Mouse (Mus musculus) embryonic stem cell, embryonic (primary cell): ENCODE data around the gene Lrrc23.

Experiments used
- CTCF ChIA-PET, 4 experiments: fragments of 300-600 bp in 2 of 4; fragments of 350-600 bp in 2 of 4; sonication (Branson Sonifier 250); formaldehyde crosslinking; loops; one replicate each; lab custom pipeline; 2022; ENCODE audit warnings: inconsistent platforms in 2 of 4; lab: Charles Lee
- POLR2A ChIA-PET, 4 experiments: fragments of 300-600 bp in 2 of 4; fragments of 350-600 bp in 2 of 4; sonication (Branson Sonifier 250); formaldehyde crosslinking; loops; one replicate each; lab custom pipeline; 2022; ENCODE audit warnings: antibody characterized with exemption in 4 of 4, inconsistent platforms in 1 of 4; lab: Charles Lee

Gene Lrrc23

DNA sequence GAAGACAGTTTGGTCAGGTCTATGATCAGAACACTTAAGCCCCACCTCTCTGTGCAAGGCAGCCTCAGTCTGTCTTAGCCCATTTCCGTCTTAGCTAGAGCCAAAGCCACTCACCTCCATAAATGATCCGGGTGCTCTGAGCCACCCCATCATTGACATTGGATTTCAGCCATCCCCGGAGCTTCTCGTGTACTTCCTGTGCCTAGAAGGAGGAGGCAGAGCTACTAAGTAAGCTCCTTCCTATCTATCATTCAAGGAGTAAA is 31.8 kb upstream of the Lrrc23 start:
- POLR2A ChIA-PET: interaction anchor here (0.6 to 18.7 kb wide), 30 partner anchors 9 to 566 kb away, joined by 3 to 601 read pairs (median 4); partner anchors contain the start of genes Cdca3 (in 3 of the 4), Usp5 (in 3 of the 4), Grcc10 (in 2 of the 4) and Mlf2 (in 2 of the 4)
- CTCF ChIA-PET: interaction anchor here in 2 of 4 experiments (0.6 to 1.6 kb wide), 2 partner anchors 36 to 330 kb away, joined by 4 to 5 read pairs; no protein-coding TSS in a partner anchor

DNA sequence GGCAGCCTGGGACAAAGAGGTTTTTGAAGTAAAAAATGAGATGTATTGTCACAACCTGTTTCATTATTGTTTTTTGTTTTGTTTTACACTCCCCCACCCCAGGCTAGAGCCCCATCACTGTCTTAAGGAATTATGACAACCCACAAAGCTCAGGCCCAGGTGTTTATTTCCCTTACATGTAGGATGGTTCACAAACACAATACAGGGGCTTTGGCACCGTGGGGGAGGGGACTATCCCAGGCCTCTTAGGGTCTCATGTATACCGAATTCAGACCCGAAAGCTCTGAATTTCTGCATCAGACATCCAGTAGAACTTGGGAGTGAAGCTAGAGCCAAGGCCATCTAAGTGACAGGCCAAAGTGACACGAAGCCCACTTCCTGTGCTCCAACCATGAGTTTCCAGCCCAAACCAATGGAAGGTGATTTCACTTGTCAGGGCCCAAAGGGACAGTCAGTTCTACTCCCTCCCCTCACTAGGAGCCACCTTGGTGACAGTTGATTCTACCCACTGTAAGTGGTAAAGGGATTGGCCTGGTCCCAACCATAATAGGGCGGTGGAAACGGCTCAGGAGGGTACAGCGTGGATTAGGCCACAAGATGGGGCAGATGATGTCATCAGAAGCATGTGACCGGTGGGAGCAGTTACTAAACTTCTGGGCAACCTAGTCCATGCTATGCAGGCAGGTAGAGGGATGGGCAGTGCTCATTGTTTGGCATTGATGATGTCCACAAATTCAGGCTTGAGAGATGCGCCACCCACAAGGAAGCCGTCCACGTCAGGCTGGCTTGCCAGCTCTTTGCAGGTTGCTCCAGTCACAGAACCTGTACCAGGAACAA is 31.3 kb upstream of the Lrrc23 start:
- ChIA-PET CTCF (interaction anchor here in 2 of 4 experiments (0.6 to 1.7 kb wide), 3 partner anchors 37 to 329 kb away, joined by 4 to 6 read pairs (median 5); no protein-coding TSS in a partner anchor), POLR2A (interaction anchor here (0.6 to 18.7 kb wide), 25 partner anchors 9 to 581 kb away, joined by 3 to 601 read pairs (median 7); partner anchors contain the start of genes Cdca3 (in 3 of the 4), Grcc10 (in 3 of the 4), Usp5 (in 3 of the 4) and Mlf2 (in 2 of the 4))

DNA sequence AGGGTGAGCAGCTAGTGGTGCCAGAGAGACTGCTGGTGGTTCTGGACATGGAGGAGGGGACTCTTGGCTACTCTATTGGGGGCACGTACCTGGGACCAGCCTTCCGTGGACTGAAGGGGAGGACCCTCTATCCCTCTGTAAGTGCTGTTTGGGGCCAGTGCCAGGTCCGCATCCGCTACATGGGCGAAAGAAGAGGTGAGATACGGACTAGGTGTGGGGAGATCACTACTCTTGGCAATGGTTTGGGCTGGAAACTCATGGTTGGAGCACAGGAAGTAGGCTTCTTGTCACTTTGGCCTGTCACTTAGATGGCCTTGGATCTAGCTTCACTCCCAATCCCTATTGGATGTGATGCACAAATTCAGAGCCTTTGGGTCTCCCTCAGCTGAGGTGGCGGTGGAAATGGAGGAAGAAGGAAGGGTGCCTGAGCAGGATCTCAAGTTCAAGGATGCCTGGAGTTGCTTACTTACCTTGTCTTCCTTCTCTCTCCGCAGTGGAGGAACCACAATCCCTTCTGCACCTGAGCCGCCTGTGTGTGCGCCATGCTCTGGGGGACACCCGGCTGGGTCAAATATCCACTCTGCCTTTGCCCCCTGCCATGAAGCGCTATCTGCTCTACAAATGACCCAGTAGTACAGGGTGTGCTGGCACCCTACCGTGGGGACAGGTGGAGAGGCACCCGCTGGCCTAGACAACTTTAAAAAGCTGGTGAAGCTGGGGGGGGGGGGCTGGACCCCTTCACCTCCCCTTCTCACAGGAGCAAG is 30.4 kb upstream of the Lrrc23 start:
- POLR2A ChIA-PET: interaction anchor here in 3 of 4 experiments (0.6 to 18.7 kb wide), 36 partner anchors 8 to 580 kb away, joined by 3 to 601 read pairs (median 5); partner anchors contain the start of genes Cdca3 (in 3 of the 3), Grcc10 (in 3 of the 3), Usp5 (in 3 of the 3) and Atn1 (in 1 of the 3)
- CTCF ChIA-PET: interaction anchor here in 1 of 4 experiments (0.8 to 5.2 kb wide), 7 partner anchors 8 to 121 kb away, joined by 5 to 22 read pairs (median 8); partner anchors contain the start of genes Cdca3, Mlf2 and Usp5

DNA sequence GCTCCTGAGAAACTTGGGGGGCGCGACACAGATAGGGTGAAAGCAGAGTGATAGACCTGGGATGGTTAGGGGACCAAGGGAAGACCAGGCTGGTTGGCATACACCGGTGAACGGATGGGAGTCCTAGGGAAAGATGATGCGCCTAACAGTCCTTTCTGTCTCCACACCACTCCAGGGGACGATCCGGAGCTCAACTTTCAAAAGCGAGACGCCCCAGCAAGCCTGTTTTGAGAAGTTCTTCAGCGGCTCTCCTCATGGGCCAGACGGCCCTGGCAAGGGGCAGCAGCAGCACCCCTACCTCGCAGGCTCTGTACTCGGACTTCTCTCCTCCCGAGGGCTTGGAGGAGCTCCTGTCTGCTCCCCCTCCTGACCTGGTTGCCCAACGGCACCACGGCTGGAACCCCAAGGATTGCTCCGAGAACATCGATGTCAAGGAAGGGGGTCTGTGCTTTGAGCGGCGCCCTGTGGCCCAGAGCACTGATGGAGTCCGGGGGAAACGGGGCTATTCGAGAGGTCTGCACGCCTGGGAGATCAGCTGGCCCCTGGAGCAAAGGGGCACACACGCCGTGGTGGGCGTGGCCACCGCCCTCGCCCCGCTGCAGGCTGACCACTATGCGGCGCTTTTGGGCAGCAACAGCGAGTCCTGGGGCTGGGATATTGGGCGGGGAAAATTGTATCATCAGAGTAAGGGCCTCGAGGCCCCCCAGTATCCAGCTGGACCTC is 29.7 kb upstream of the Lrrc23 start:
- CTCF ChIA-PET: interaction anchor here (0.5 to 5.2 kb wide), 18 partner anchors 9 to 363 kb away, joined by 3 to 22 read pairs (median 4); partner anchors contain the start of genes Cdca3 (in 1 of the 4), Mlf2 (in 1 of the 4), Usp5 (in 1 of the 4) and Zfp384 (in 1 of the 4)
- POLR2A ChIA-PET: interaction anchor here in 3 of 4 experiments (0.6 to 18.7 kb wide), 54 partner anchors 8 to 382 kb away, joined by 3 to 601 read pairs (median 4); partner anchors contain the start of genes Cdca3 (in 3 of the 3), Emg1 (in 3 of the 3), Grcc10 (in 3 of the 3) and Phb2 (in 3 of the 3)

DNA sequence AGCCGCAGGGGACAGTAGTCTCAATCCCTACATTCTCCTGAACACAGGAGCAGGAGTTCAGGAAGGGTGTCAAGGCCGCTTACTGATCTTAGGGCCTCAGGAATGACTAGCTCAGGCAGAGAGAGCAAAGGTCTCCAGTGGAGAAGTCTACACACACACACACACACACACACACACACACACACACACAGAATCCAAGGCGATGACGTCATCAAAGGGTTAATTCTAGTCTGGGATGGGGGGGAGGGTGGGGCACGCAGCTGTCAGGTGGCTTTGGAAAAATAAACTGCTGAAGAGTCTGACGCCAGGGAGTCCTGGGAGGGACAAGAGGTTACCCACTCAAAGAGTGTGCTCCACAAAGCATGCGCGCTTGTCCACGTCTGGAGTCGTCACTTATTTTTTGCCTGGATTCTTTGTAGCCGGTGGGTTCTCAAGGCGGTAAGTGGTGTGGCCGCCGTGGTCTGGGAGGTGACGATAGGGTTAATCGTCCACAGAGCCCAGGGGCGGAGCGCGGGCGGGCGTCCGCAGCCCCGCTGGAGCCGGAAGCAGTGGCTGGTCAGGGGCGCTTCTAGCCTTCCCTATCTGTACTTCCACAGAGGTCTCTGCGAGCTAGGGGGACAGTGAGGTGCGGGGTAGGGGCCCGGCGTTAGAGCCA is 29.0 kb upstream of the Lrrc23 start, which contains the start of gene Spsb2:
TSS of gene Spsb2 (plus strand) at position 304 of the 655 bp plus-strand sequence.
- ChIA-PET POLR2A (interaction anchor here (0.6 to 18.7 kb wide), 58 partner anchors 9 to 383 kb away, joined by 3 to 601 read pairs (median 4); partner anchors contain the start of genes Cdca3 (in 3 of the 4), Emg1 (in 3 of the 4), Grcc10 (in 3 of the 4) and Phb2 (in 3 of the 4)), CTCF (interaction anchor here (0.6 to 5.2 kb wide), 17 partner anchors 21 to 362 kb away, joined by 3 to 22 read pairs (median 4); partner anchors contain the start of genes Cdca3 (in 1 of the 4), Mlf2 (in 1 of the 4), Usp5 (in 1 of the 4) and Zfp384 (in 1 of the 4))

DNA sequence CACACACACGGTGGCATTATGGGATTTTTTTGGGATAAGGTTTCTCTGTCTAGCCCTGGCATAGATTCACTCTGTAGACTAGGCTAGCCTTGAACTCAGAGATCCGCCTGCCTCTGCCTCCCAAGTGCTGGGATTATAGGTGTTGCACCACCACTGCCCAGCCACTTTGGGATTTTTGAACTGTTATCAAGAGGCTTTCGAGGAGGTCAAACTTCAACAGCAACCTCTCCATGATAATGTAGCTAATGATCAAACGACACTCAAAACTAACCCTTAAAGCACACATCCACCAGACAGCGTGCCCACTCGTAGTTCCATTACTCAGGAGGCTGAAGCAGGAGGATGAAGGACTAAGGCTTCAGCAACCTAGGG is 28.4 kb upstream of the Lrrc23 start:
- ChIA-PET CTCF (interaction anchor here in 2 of 4 experiments (0.6 to 5.2 kb wide), 5 partner anchors 39 to 358 kb away, joined by 3 to 22 read pairs (median 8); partner anchors contain the start of gene Mlf2 (in 1 of the 2)), POLR2A (interaction anchor here (0.5 to 18.7 kb wide), 30 partner anchors 9 to 358 kb away, joined by 3 to 601 read pairs (median 5); partner anchors contain the start of genes Cdca3 (in 3 of the 4), Grcc10 (in 3 of the 4), Usp5 (in 3 of the 4) and Gnb3 (in 2 of the 4))

DNA sequence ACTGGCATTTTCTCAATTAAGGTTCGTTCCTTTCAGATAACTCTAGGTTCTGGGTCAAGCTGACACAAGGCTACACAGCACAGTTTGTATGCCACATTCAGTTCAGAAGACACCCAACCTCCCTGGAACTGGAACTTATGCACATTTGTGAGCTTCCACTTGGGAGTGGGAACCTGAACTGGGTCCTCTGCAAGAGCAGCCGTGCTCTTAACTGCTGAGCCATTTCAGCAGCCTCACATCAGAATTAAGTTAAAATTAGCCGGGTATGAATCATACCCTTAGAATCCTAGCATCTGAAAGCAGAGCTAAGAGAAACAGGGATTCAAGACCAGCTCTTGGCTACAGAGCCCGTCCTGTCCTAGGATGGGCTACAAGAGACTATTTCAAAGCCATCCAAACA is 27.8 kb upstream of the Lrrc23 start:
- ChIA-PET CTCF (interaction anchor here in 1 of 4 experiments (2.5 to 5.2 kb wide), 3 partner anchors 22 to 123 kb away, joined by 10 to 22 read pairs (median 19); partner anchors contain the start of genes Cdca3, Mlf2 and Usp5), POLR2A (interaction anchor here (0.5 to 18.7 kb wide), 16 partner anchors 10 to 358 kb away, joined by 3 to 601 read pairs (median 6); partner anchors contain the start of genes Cdca3 (in 3 of the 4), Usp5 (in 3 of the 4), Grcc10 (in 2 of the 4) and Emg1 (in 1 of the 4))

DNA sequence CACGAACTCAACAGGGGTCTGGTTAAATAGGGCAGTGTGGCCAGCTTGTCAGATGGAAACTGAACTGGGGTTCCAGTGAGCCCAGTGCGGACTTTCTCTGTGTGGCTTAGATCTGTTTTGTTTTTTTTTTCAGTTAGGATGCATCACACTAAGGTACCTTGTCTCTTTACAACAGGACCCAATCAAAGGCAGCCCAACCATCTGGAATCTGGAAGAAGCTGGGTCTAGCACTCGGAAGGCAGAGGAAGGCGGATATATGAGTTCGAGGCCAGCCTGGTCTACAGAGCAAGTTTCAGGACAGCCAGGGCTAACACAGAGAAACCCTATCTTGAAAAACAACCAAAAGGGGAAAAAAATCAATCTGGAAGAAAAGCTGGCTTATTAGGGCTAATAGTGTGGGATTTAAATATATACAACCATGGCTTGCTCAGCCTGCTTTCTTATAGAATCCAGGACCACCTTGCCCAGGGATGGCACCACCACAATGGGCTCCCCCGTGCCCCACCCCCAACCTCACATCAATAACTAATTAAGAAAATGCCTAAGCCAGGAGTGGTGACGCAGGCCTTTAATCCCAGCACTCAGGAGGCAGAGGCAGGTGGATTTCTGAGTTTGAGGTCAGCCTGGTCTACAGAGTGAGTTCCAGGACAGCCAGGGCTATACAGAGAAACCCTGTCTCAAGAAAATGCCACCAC is 27.1 kb upstream of the Lrrc23 start:
- ChIA-PET CTCF (interaction anchor here in 3 of 4 experiments (0.9 to 5.2 kb wide), 12 partner anchors 10 to 326 kb away, joined by 3 to 22 read pairs (median 7); partner anchors contain the start of genes Cdca3 (in 2 of the 3), Usp5 (in 2 of the 3), C1rl (in 1 of the 3) and P3h3 (in 1 of the 3)), POLR2A (interaction anchor here (0.6 to 18.7 kb wide), 75 partner anchors 7 to 389 kb away, joined by 3 to 601 read pairs (median 7); partner anchors contain the start of genes Grcc10 (in 4 of the 4), Cdca3 (in 3 of the 4), Emg1 (in 3 of the 4) and Phb2 (in 3 of the 4))

DNA sequence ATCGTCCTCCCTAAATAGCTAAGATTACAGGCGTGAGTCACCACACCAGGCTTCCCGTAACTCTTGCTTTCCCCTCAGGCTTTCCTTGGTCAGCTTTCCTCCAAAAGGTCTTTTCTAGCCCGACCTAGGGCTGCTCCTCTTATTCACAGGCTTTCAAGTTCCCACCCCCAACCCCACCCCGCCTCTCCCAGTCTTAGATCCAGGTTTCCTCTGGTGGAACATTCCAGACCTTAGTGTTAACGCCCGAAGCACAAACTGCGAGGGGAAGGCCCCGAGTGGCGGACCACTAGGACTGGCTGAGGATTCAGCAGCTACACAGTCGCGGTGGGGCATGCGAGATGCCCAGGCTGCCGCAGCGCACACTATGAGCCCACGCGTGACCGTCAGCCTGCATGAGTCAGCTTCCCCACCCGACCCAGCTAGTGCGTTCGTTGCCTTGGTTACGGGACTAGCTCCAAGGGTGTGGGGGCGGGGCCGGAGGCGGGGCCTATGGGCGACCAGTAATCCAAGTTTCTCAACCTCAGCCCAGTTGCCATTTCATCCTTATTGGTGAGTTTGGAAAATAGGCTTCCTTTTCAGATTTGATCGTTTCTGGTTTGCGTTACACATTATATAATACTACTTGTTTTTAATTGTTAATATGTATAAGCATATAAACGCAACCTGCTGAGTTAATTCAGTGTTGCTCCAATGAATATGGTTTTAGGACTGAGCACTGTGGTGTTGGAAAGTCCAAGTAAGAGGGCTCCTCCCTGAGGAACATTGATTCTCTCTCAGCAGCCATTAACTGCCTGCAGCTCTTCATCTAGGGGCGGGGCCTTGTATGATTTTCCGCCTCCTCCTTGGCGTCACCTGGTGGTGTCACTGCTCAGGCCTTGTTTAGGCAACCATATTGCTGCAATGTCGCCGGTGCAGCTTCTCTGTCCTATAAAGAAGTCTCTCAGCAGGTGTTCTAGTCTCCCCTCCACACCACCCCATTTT is 26.1 kb upstream of the Lrrc23 start:
- POLR2A ChIA-PET: interaction anchor here (0.5 to 18.7 kb wide), 158 partner anchors 8 to 622 kb away, joined by 3 to 601 read pairs (median 5); partner anchors contain the start of genes Cdca3 (in 4 of the 4), Grcc10 (in 4 of the 4), Usp5 (in 4 of the 4) and Emg1 (in 3 of the 4)
- CTCF ChIA-PET: interaction anchor here (0.5 to 5.2 kb wide), 44 partner anchors 9 to 1668 kb away, joined by 3 to 22 read pairs (median 5); partner anchors contain the start of genes Cdca3 (in 2 of the 4), Usp5 (in 2 of the 4), C1rl (in 1 of the 4) and Emg1 (in 1 of the 4)

DNA sequence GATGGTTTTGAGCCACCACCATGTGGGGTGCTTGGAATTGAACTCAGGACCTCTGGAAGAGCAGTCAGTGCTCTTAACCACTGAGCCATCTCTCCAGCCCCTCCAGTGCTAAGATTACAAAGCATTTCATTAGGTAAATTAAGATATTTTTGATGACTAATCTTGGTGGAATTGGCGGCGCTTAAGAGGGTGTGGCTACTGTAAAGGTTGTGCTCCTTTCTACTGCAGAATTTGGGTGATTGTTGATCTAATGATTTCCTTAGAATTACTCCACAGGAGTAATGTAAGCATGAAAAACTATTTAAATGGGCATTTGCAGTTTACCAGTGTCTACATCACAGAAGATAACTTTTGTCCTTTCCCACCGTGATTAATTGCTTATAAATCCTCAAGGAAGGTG is 24.8 kb upstream of the Lrrc23 start:
- ChIA-PET CTCF (interaction anchor here in 2 of 4 experiments (0.6 to 1.8 kb wide), 4 partner anchors 26 to 350 kb away, joined by 3 to 5 read pairs (median 4); no protein-coding TSS in a partner anchor), POLR2A (interaction anchor here in 2 of 4 experiments (0.7 to 18.7 kb wide), 24 partner anchors 12 to 392 kb away, joined by 3 to 601 read pairs (median 8); partner anchors contain the start of genes Lpcat3 (in 2 of the 2), Mlf2 (in 2 of the 2), Ptpn6 (in 2 of the 2) and Cdca3 (in 1 of the 2))

DNA sequence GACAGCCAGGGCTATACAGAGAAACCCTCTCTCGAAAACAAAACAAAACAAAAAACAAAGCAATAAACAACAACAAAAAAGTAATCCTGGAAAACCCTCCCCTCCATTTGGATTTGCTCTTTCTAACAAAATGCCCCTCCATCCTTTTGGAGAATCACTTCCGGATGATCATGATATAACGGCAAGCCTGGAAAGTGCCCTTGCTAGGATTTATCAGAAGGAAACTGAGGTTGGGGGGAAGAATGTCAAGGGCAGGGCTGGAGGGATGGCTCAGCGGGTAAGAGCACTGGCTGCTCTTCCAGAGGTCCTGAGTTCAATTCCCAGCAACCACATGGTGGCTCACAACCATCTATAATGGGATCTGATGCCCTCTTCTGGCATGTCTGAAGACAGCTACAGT is 24.2 kb upstream of the Lrrc23 start:
- CTCF ChIA-PET: interaction anchor here (0.6 to 1.9 kb wide), 8 partner anchors 14 to 326 kb away, joined by 3 to 6 read pairs (median 3); no protein-coding TSS in a partner anchor
- POLR2A ChIA-PET: interaction anchor here (0.7 to 12.7 kb wide), 8 partner anchors 16 to 90 kb away, joined by 3 to 213 read pairs (median 4); partner anchors contain the start of genes Grcc10 (in 2 of the 4), Cdca3 (in 1 of the 4), Ptpn6 (in 1 of the 4) and Usp5 (in 1 of the 4)

DNA sequence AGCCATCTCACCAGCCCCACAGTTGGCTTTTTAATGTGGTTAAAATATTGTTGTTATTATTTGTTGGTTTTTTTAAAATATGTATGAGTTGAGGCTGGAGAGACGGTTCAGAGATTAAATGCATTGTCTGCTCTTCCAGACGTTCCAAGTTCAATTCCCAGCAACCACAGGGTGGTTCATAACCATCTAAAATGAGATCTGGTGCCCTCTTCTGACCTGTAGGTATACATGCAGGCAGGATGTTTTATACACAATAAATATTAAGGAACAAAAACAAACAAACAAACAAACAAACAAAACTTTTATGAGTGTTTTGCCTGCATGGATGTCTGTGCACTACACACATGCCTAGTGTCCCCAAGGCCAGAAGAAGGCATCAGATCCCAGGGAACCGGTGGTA is 23.5 kb upstream of the Lrrc23 start:
- CTCF ChIA-PET: interaction anchor here (0.6 to 1.9 kb wide), 10 partner anchors 13 to 326 kb away, joined by 3 to 6 read pairs (median 3); partner anchors contain the start of gene Mlf2 (in 1 of the 4)
- POLR2A ChIA-PET: interaction anchor here (0.6 to 12.7 kb wide), 16 partner anchors 10 to 285 kb away, joined by 3 to 213 read pairs (median 4); partner anchors contain the start of genes Grcc10 (in 3 of the 4), Cdca3 (in 1 of the 4), Emg1 (in 1 of the 4) and Phb2 (in 1 of the 4)

DNA sequence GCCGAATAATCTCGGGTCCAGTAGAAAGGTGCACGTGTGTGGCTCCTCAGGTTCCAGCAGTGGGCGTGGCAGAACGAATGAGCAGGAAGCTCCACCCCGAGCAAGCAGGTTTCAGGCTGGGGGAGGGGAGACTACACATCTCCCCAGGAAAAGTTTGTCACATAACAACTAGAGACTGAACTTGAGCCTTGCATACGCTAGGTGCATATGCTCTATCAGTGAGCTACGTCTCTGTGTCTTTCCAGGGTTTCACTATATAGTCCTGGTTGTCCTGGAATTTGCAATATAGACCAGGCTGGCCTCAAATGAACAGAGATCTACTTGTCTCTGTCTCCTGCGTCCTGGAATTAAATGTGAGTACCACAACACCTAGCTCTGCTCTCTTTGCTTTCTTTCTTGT is 22.9 kb upstream of the Lrrc23 start:
- ChIA-PET CTCF (interaction anchor here in 3 of 4 experiments (0.7 to 1.9 kb wide), 4 partner anchors 20 to 129 kb away, joined by 3 to 6 read pairs (median 4); partner anchors contain the start of gene Mlf2 (in 1 of the 3)), POLR2A (interaction anchor here (0.6 to 2.0 kb wide), 14 partner anchors 9 to 286 kb away, joined by 3 to 9 read pairs (median 4); partner anchors contain the start of genes Grcc10 (in 3 of the 4), Cdca3 (in 1 of the 4), Emg1 (in 1 of the 4) and Phb2 (in 1 of the 4))
